Mouse (Mus musculus) E14TG2a.4 (cell line): ENCODE measurements around the gene Gm43191.

Experiments
- CTCF ChIP-seq: conservative IDR thresholded peaks from 2 replicates; pipeline ENCODE4 v1.5.1; 2014; ENCODE audit warnings: low read length
- POU5F1 ChIP-seq: IDR thresholded peaks from 2 replicates; pipeline ENCODE4 v1.6.1; 2014; ENCODE audit warnings: low read length, borderline replicate concordance

DNA sequence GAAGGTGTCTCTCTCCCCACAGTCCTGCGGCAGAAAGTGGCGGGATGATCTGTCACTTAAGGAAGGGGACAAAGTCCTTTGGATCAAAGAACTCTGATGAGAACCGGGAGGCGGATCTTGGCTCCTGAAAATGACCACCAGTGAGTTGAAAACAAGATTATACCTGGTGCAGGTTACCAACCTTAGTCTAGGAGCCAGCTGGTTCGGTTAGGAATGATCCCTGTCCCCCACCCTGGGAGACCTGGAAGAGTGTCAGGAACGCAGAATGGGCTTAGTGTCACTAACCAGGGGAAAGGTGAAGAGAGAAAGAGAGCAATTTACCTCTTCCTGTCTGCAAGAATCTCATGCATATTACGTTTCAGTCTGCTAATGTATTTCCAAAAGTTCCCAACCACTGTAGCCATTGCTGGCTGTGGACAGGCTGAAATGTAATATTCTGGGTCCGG, 31.4 kb upstream of the Gm43191 start, which contains the start of gene Slc35a3:
- TF ChIP-seq CTCF (no peak), POU5F1 (no peak)
